Mouse (Mus musculus) intestine, postnatal 0 days (tissue): Measurements from ENCODE around the gene Acp5. TPM values are rescaled to one million over a fixed set of nuclear protein-coding genes. Genes with fewer than 3 reads are reported as not detected.

ENCODE experiments used
- ATAC-seq: fragments of 200-750 bp; cut with Nextera tagmentation; 2 replicates; pipeline ENCODE4 v1.8.0; 2017; ENCODE audit warnings: mild to moderate bottlenecking, moderate TSS enrichment, moderate library complexity
- H3K27ac ChIP-seq: fragments of 300-500 bp; sonication (generic); 2 replicates; pipeline ENCODE4 v1.5.1; 2014; ENCODE audit warnings: mild to moderate bottlenecking, low read depth, low read length, moderate library complexity
- H3K27me3 ChIP-seq: fragments of 300-500 bp; sonication (generic); replicated peaks from 2 replicates; pipeline ENCODE4 v1.6.1; 2014; ENCODE audit warnings: low read length, mixed read lengths; ENCODE audit not compliant: control insufficient read depth, insufficient read depth
- H3K36me3 ChIP-seq: fragments of 300-500 bp; sonication (generic); 2 replicates; pipeline ENCODE4 v1.6.1; 2014; ENCODE audit warnings: mild to moderate bottlenecking, moderate library complexity; ENCODE audit not compliant: control insufficient read depth, insufficient read depth
- H3K4me1 ChIP-seq: fragments of 300-500 bp; sonication (generic); replicated peaks from 2 replicates; pipeline ENCODE4 v1.6.1; 2014; ENCODE audit warnings: antibody characterized with exemption, low read length, mixed read lengths; ENCODE audit not compliant: control insufficient read depth, insufficient read depth
- H3K4me2 ChIP-seq: fragments of 300-500 bp; sonication (generic); replicated peaks from 2 replicates; pipeline ENCODE4 v1.6.1; 2014; ENCODE audit warnings: low read depth, mild to moderate bottlenecking, moderate library complexity
- H3K4me3 ChIP-seq: fragments of 300-500 bp; sonication (generic); 2 replicates; pipeline ENCODE4 v1.5.1; 2014; ENCODE audit warnings: low read depth, low read length
- H3K9ac ChIP-seq: fragments of 300-500 bp; sonication (generic); 2 replicates; pipeline ENCODE4 v1.6.1; 2014; ENCODE audit warnings: mild to moderate bottlenecking, low read depth, low read length
- H3K9me3 ChIP-seq: fragments of 300-500 bp; sonication (generic); 2 replicates; pipeline ENCODE4 v1.6.1; 2016; ENCODE audit warnings: mixed run types; ENCODE audit not compliant: control insufficient read depth
- CTCF ChIP-seq: sonication (generic); IDR thresholded peaks from 2 replicates; pipeline ENCODE4 v1.5.1; 2016; ENCODE audit warnings: low read depth, mild to moderate bottlenecking, control low read depth, antibody characterized with exemption, moderate library complexity
- WGBS: fragments of 180-500 bp; shearing (Covaris S2); extraction: QIAGEN DNeasy Blood & Tissue Kit; methylation state at CpG from one replicate; pipeline ENCODE4 v1.1.7; 2014; 5-methylcytosine and 5-hydroxymethylcytosine counted together
- polyA plus RNA-seq: library from polyadenylated mRNA; unstranded; fragments of >200 nt; fragmentation: Nextera tagmentation; extraction: Ambion mirVana; gene quantifications from 2 replicates; pipeline ENCODE4 v1.2.1, GENCODE M21; 2015

Acp5 gene
- polyA plus RNA-seq, 1 experiment from 2014 or later = 178 TPM

DNA sequence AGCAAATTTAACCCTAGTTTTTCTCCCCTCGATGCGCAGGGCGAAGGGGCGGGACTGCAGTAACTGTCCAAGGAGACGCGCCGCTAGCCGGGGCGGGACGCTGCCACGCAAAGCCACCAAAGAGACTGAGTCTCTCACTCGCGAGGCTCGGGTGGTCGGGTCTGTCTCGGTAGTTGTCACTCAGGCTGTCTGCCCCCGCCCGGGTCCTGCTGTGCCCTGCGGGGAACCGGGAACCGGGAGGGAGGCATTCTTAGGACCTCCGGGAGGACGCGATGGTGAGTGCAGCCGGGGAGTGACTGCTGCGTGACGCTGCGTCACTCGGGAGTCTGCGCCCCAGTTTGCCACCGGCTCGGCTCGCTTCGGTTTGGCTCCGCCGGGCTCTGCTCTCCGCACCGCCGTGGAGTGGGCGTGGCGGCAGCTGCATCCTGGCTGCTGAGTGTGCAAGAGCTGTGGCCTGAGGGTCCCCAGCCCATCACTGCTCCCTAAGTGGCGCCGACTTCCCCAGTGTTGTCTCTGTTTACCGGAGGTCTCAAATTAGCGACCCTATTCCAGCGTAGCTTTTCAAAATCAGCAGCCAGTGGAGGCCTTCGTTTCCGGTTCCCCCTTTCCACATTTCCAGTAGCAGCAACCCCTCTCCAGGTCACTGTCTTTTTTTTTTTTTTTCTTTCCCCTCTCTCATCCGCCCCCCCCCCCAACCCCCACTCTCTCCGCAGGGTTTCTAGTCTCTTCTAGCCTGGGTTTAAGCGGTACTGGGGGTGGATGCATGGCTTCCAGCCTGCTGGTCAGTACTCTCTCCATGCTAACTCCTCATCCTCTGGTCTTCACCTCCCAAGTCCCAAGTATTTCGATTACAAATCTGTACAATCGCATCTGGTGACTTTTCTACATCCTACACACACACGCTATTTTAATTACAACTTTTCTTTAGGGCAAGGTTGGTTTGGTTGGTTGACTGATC is 29.5 kb upstream of the Acp5 start:
- TF ChIP-seq CTCF = no peak
- peak; percentile 41; the same call in 1 of the 2 replicates for ATAC-seq
- Histone ChIP-seq H3K4me1 (no peaks in the 10 kb centered on the region), H3K4me3 (peak overlapping the region; percentile 63), H3K9ac (peak overlapping the region; percentile 62), H3K9me3 (0 out of 2 replicates have a peak, but pooled peaks cover 4% of the 10 kb centered on the region), H3K27ac (no peak overlapping the region), H3K27me3 (no peaks in the 10 kb centered on the region), H3K4me2 (peak overlapping the region; percentile 95), H3K36me3 (no peaks in the 10 kb centered on the region)
- WGBS = 5% methylated on average over 53 of the region's 54 CpGs

DNA sequence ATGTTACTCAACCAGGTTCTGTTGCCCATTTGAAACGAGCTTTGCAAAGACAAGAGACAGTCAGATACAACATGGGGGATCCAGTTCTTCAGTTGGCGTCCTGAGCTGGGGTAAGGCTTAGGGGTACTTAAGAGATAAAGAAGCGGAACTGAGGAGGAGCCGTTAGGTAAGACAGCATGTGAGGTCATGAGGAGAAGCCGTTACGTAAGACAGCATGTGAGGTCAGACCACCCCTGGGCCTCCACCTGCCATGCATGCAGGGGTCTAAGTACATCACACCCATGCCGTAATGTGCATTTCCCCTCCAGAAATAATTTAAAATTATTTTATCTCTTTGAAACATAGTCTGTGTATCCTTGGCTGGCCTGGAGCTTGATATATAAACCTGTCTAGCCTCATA is 27.4 kb upstream of the Acp5 start:
- peaks cover 8% of the 10 kb centered on the region; the same call in 1 of the 2 replicates for H3K36me3 ChIP-seq
- H3K9me3 ChIP-seq = 0 out of 2 replicates have a peak, but pooled peaks cover 4% of the 10 kb centered on the region
- no peak for TF ChIP-seq CTCF
- H3K4me2 ChIP-seq = no peak overlapping the region
- H3K27me3 ChIP-seq = no peaks in the 10 kb centered on the region
- no peak for ATAC-seq
- no peak overlapping the region for H3K27ac ChIP-seq
- H3K4me3 ChIP-seq = no peak overlapping the region
- WGBS = 63% methylated on average over 7 of the region's 7 CpGs
- no peaks in the 10 kb centered on the region; the same call in 1 of the 2 replicates for H3K4me1 ChIP-seq
- H3K9ac ChIP-seq = no peak overlapping the region

DNA sequence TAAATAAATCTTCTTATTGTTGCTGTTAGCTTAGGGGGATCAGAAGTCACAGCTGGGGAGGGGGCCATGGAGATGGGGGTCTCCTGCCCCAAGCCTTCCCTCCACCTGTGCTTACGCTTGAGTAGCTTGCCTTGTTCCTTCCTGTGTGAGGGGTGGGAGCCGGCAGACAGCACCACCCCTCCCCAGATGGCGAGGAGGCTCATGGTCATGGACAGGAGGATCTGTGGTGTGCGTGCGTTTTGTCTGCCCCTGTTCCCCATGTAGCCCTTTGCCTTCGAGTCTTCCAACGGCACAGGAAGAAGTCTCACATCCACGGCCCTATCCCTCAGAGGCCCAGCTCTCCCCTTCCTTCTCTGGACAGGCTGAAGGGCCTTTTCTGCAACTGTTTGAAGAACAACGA is 26.8 kb upstream of the Acp5 start:
- Histone ChIP-seq H3K4me2 (0 out of 2 replicates have a peak overlapping the region, but pooled peaks have one; percentile 49), H3K9ac (no peak overlapping the region), H3K4me3 (no peak overlapping the region), H3K36me3 (peaks cover 8% of the 10 kb centered on the region; the same call in 1 of the 2 replicates), H3K9me3 (0 out of 2 replicates have a peak, but pooled peaks cover 4% of the 10 kb centered on the region), H3K27me3 (no peaks in the 10 kb centered on the region), H3K4me1 (no peaks in the 10 kb centered on the region; the same call in 1 of the 2 replicates), H3K27ac (peak overlapping the region; percentile 73)
- ATAC-seq = no peak
- WGBS = 67% methylated on average over 9 of the region's 9 CpGs
- no peak for TF ChIP-seq CTCF

DNA sequence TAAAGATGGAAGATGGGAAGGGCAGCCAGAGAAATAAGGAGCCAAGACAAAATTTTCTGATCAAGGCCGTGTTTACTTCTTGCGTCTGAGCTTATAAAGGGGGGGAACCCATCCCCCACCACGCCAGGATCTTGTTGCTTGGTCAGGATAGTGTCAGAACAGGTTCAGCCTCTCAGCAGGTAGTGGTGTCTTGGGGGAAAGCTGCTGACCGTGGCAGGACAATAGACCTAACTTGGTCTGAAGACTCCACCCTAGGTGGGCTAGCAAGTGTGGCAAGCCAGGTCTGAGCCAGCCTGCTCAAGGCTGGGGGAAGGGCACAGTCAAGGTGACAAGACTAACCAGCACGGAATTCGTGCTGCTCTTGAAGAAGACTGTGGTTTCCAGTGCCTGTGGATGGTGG is 25.8 kb upstream of the Acp5 start:
- TF ChIP-seq CTCF = no peak
- no peak overlapping the region for H3K9ac ChIP-seq
- 35% methylated on average over 6 of the region's 6 CpGs for WGBS
- peak overlapping the region; percentile 76 for H3K27ac ChIP-seq
- no peaks in the 10 kb centered on the region for H3K9me3 ChIP-seq
- no peak for ATAC-seq
- H3K27me3 ChIP-seq = no peaks in the 10 kb centered on the region
- peaks cover 8% of the 10 kb centered on the region; the same call in 1 of the 2 replicates for H3K36me3 ChIP-seq
- 0 out of 2 replicates have a peak overlapping the region, but pooled peaks have one; percentile 18 for H3K4me2 ChIP-seq
- no peaks in the 10 kb centered on the region; the same call in 1 of the 2 replicates for H3K4me1 ChIP-seq
- no peak overlapping the region for H3K4me3 ChIP-seq

DNA sequence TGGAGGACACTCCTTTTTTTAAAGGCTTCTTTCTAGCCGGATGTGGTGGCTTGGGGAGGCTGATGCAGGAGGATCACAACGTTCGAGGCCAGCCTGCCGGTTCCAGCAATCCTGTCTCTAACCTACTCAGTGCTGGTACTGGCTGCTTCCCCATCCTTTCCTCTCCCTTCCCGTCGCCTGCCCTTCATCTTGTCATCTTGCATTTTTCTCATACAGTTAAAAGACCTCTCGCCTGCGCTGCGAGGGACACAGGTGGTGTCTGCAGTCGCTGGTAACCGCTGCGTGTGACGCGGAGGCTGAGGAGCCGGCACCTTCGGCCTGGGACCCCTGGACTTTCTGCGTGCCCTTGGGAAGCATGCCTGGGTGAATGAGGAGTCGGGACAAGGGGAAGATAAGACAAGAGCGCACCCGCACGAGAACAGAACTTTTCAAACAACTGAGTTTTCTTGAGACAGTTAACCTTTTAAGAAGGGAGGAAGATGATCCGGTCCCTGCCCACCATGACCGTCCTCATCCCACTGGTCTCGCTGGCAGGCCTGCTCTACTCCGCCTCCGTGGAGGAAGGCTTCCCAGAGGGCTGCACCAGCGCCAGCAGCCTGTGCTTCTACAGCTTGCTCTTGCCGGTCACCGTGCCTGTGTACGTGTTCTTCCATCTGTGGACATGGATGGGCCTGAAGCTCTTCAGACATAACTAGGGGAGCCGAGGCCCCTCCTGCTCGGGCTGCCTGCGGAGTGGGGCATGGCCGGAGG is 22.2 kb upstream of the Acp5 start:
- peak overlapping the region; percentile 83 for H3K4me2 ChIP-seq
- peak overlapping the region; percentile 69 for H3K4me3 ChIP-seq
- peak overlapping the region; percentile 83 for H3K9ac ChIP-seq
- no peaks in the 10 kb centered on the region for H3K27me3 ChIP-seq
- no peak for ATAC-seq
- no peak overlapping the region for H3K27ac ChIP-seq
- H3K36me3 ChIP-seq = peaks cover 8% of the 10 kb centered on the region; the same call in 1 of the 2 replicates
- H3K4me1 ChIP-seq = no peaks in the 10 kb centered on the region; the same call in 1 of the 2 replicates
- 71% methylated on average over 34 of the region's 34 CpGs for WGBS
- no peaks in the 10 kb centered on the region for H3K9me3 ChIP-seq
- no peak for TF ChIP-seq CTCF
